Mouse (Mus musculus): ENCODE results near the gene Nkapd1. TPM values are rescaled to one million over a fixed set of nuclear protein-coding genes. Genes with fewer than 3 reads are reported as not detected.

The Nkapd1 gene
- polyA plus RNA-seq, 1 experiment from 2014 or later, result 25.7 TPM

DNA sequence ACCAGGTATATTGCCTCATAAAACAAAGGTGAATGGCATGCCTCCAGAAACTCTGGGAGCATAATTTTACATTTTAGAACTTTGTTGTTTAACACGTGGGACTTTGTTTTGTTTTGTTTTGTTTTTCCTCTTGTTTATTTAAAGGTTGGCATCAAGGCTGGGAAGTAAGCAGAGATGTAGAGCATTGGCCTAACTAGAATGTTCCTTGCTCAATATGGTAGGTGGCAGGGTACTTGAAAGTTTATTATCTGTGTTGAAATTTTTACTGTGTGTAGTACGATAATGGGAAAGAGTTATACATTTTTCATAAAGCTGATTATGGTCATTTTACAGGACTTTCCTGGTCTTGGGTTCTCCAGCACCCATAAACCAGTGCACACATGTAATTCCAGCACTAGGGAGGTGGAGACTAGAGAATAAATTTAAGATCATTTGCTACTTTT, 55.3 kb downstream of the Nkapd1 start:
- H3K9me3 ChIP-seq, result 0 out of 2 replicates have a peak, but pooled peaks cover 5% of the 10 kb centered on the region
- 90% methylated on average over 2 of the region's 2 CpGs for WGBS
- ATAC-seq (ENCODE audit: low read depth), result no peak
- no peak overlapping the region for H3K9ac ChIP-seq
- no peak overlapping the region for H3K4me2 ChIP-seq
- H3K4me3 ChIP-seq, result no peak overlapping the region
- H3K4me1 ChIP-seq (replicated peaks), result no peaks in the 10 kb centered on the region
- no peak overlapping the region for H3K27ac ChIP-seq (replicated peaks)
- no peaks in the 10 kb centered on the region for H3K36me3 ChIP-seq
- H3K27me3 ChIP-seq, result no peaks in the 10 kb centered on the region

DNA sequence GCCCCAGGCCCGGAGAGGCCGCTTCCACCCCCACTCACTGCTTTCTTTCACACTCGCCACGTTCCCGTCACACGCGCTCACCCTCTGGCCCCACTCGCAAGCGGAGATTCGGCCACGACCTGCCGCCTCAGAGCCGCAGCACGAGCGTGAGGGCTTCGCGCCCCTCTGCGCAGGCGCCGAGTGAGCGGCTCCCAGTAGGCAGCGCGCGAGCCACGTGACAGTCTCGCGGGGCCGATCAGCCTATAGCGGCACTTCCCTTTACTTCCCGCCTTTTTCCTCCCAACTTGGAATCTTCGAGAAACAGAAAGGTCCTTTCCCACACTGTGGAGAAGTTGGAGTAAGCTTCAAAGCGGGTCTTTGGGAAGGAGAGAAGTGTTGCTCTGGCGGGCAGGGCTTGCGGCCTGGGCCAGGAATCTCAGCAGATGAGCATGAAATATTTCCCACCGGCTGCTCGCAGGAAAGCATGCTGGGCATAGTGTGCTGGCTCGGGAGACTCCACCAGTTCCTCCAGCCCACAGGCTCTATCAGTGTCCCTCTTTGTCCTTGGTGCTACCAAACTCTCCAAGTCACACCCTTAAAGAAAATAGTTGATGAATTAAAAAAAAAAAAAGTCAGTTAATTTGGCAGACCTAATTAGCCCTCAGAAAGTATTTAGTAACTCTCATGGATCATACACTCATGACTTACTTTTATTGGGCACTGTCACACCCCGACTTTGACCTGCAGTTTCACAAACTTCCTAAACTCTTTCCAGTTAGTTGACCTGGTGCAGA, 55.9 kb downstream of the Nkapd1 start, which contains the start of gene Tex12:
Gene Tex12 (minus strand): TSS at position 181 of the 773 bp plus-strand sequence.
- no peaks in the 10 kb centered on the region for H3K36me3 ChIP-seq

More for the DNA sequence above, 55.9 kb downstream of the Nkapd1 start, which contains the start of gene Tex12:
- Histone ChIP-seq H3K27me3 (no peaks in the 10 kb centered on the region), H3K4me1 (replicated peaks) (no peaks in the 10 kb centered on the region), H3K4me3 (no peak within 1 kb of the TSS), H3K27ac (replicated peaks) (no peak within 1 kb of the TSS), H3K9me3 (0 out of 2 replicates have a peak, but pooled peaks cover 5% of the 10 kb centered on the region), H3K4me2 (no peak within 1 kb of the TSS), H3K9ac (no peak within 1 kb of the TSS)
- ATAC-seq (ENCODE audit: low read depth), result no peak
- WGBS, result 87% methylated on average over 38 of the region's 38 CpGs

Other genes starting within 250 kb of the Nkapd1 start
- gene Plet1, start 122.9 kb downstream of the Nkapd1 start, polyA plus RNA-seq (2015; fragmentation: Nextera tagmentation; extraction: Ambion mirVana), result 0.54 and 0.81 TPM in 2 replicates
- gene Pts, start 88.7 kb downstream of the Nkapd1 start, polyA plus RNA-seq (2015; fragmentation: Nextera tagmentation; extraction: Ambion mirVana), result 104 and 128 TPM in 2 replicates
- gene Il18, start 62.6 kb downstream of the Nkapd1 start, polyA plus RNA-seq (2015; fragmentation: Nextera tagmentation; extraction: Ambion mirVana), result 15.7 and 17.1 TPM in 2 replicates
- gene Bco2, start 62.3 kb downstream of the Nkapd1 start, polyA plus RNA-seq (2015; fragmentation: Nextera tagmentation; extraction: Ambion mirVana), result 0.28 and 0.35 TPM in 2 replicates
- not detected in 2 replicates for gene Tex12, start 56.1 kb downstream of the Nkapd1 start, polyA plus RNA-seq (2015; fragmentation: Nextera tagmentation; extraction: Ambion mirVana)
- 229 and 243 TPM in 2 replicates for gene Sdhd, start 13.7 kb downstream of the Nkapd1 start, polyA plus RNA-seq (2015; fragmentation: Nextera tagmentation; extraction: Ambion mirVana)
- gene Timm8b, start 13.6 kb downstream of the Nkapd1 start, polyA plus RNA-seq (2015; fragmentation: Nextera tagmentation; extraction: Ambion mirVana), result 366 and 422 TPM in 2 replicates
- gene Pih1d2, start 143 bp downstream of the Nkapd1 start, polyA plus RNA-seq (2015; fragmentation: Nextera tagmentation; extraction: Ambion mirVana), result 5.2 and 5.8 TPM in 2 replicates
- 48.9 and 50.8 TPM in 2 replicates for gene Dlat, start 42.3 kb upstream of the Nkapd1 start, polyA plus RNA-seq (2015; fragmentation: Nextera tagmentation; extraction: Ambion mirVana)
- gene Dixdc1, start 122.1 kb upstream of the Nkapd1 start, polyA plus RNA-seq (2015; fragmentation: Nextera tagmentation; extraction: Ambion mirVana), result 31.8 TPM in 2 replicates
- 1.7 and 2.3 TPM in 2 replicates for gene 2310030G06Rik, start 129.1 kb upstream of the Nkapd1 start, polyA plus RNA-seq (2015; fragmentation: Nextera tagmentation; extraction: Ambion mirVana)
- 15.3 and 19.5 TPM in 2 replicates for gene Cryab, start 133.9 kb upstream of the Nkapd1 start, polyA plus RNA-seq (2015; fragmentation: Nextera tagmentation; extraction: Ambion mirVana)
- 2.4 and 4.5 TPM in 2 replicates for gene Hspb2, start 134.9 kb upstream of the Nkapd1 start, polyA plus RNA-seq (2015; fragmentation: Nextera tagmentation; extraction: Ambion mirVana)
- 8.9 and 12.9 TPM in 2 replicates for gene Fdxacb1, start 150.8 kb upstream of the Nkapd1 start, polyA plus RNA-seq (2015; fragmentation: Nextera tagmentation; extraction: Ambion mirVana)
- gene Alg9, start 157.6 kb upstream of the Nkapd1 start, polyA plus RNA-seq (2015; fragmentation: Nextera tagmentation; extraction: Ambion mirVana), result 49.2 and 54.9 TPM in 2 replicates
- 56.7 and 61.4 TPM in 2 replicates for gene 1110032A03Rik, start 158.1 kb upstream of the Nkapd1 start, polyA plus RNA-seq (2015; fragmentation: Nextera tagmentation; extraction: Ambion mirVana)
- gene Ppp2r1b, start 227.8 kb upstream of the Nkapd1 start, polyA plus RNA-seq (2015; fragmentation: Nextera tagmentation; extraction: Ambion mirVana), result 52.0 and 57.6 TPM in 2 replicates

Measured in neural tube, embryonic 13.5 days (tissue).